Mouse (Mus musculus) forebrain, embryonic 10.5 days (tissue): ENCODE results near the gene Psmb7. TPM values are rescaled to one million over a fixed set of nuclear protein-coding genes. Genes with fewer than 3 reads are reported as not detected.

Experiments used
- DNase-seq: peaks from one replicate; pipeline ENCODE4 v3.0.0-alpha.2; 2017; ENCODE audit warnings: low spot score; ENCODE audit errors: extremely low spot score
- H3K27ac ChIP-seq: fragments of 300-500 bp; sonication (generic); 2 replicates; pipeline ENCODE4 v1.5.1; 2016; ENCODE audit warnings: mild to moderate bottlenecking
- H3K27me3 ChIP-seq: fragments of 300-500 bp; sonication (generic); 2 replicates; pipeline ENCODE4 v1.6.1; 2016; ENCODE audit warnings: mild to moderate bottlenecking; ENCODE audit not compliant: poor library complexity, severe bottlenecking
- H3K36me3 ChIP-seq: fragments of 300-500 bp; sonication (generic); replicated peaks from 2 replicates; pipeline ENCODE4 v1.6.1; 2016; ENCODE audit warnings: mild to moderate bottlenecking, moderate library complexity
- H3K4me1 ChIP-seq: fragments of 300-500 bp; sonication (generic); 2 replicates; pipeline ENCODE4 v1.6.1; 2016
- H3K4me3 ChIP-seq: fragments of 300-500 bp; sonication (generic); 2 replicates; pipeline ENCODE4 v1.5.1; 2016; ENCODE audit warnings: mild to moderate bottlenecking, moderate library complexity
- H3K9me3 ChIP-seq: fragments of 300-500 bp; sonication (generic); 2 replicates; pipeline ENCODE4 v1.6.1; 2016; ENCODE audit warnings: mild to moderate bottlenecking, moderate library complexity
- WGBS: fragments of 180-500 bp; shearing (Covaris S2); methylation state at CpG from one replicate; pipeline ENCODE4 v1.1.7; 2016; 5-methylcytosine and 5-hydroxymethylcytosine counted together
- polyA plus RNA-seq: library from polyadenylated mRNA; unstranded; fragments of >200 nt; fragmentation: Nextera tagmentation; extraction: Ambion mirVana; gene quantifications from 2 replicates; pipeline ENCODE4 v1.2.1, GENCODE M21; 2016

The Psmb7 gene
- polyA plus RNA-seq, 1 experiment from 2014 or later = 335 TPM

- H3K27me3 ChIP-seq = no peaks in the 10 kb centered on the region
- 83% methylated on average over 11 of the region's 11 CpGs for WGBS
- peak overlapping the region; percentile 35; the same call in 1 of the 2 replicates for H3K27ac ChIP-seq
- H3K36me3 ChIP-seq = peaks cover 76% of the 10 kb centered on the region
- H3K4me1 ChIP-seq = peaks cover 20% of the 10 kb centered on the region
- no peak for DNase-seq
- no peaks in the 10 kb centered on the region for H3K9me3 ChIP-seq
- no peak overlapping the region for H3K4me3 ChIP-seq
Observed at GRCm38 (mm10) chr2:38609310-38609709, 34.6 kb downstream of the Psmb7 start.

- no peaks in the 10 kb centered on the region for H3K27me3 ChIP-seq
- H3K27ac ChIP-seq = peak overlapping the region; percentile 35; the same call in 1 of the 2 replicates
Observed at GRCm38 (mm10) chr2:38608831-38609309, 35.0 kb downstream of the Psmb7 start.

GRCm38 (mm10) chr2:38607716-38608115 lies 36.2 kb downstream of the Psmb7 start:
- Histone ChIP-seq H3K4me1 (peaks cover 20% of the 10 kb centered on the region), H3K27me3 (no peaks in the 10 kb centered on the region), H3K4me3 (no peak overlapping the region), H3K36me3 (peaks cover 65% of the 10 kb centered on the region), H3K27ac (no peak overlapping the region), H3K9me3 (no peaks in the 10 kb centered on the region)
- no peak for DNase-seq
- WGBS = 86% methylated on average over 1 of the region's 1 CpGs

More at GRCm38 (mm10) chr2:38608831-38609309, 35.0 kb downstream of the Psmb7 start:
- Histone ChIP-seq H3K4me3 (no peak overlapping the region), H3K4me1 (peaks cover 20% of the 10 kb centered on the region), H3K9me3 (no peaks in the 10 kb centered on the region), H3K36me3 (peaks cover 77% of the 10 kb centered on the region)
- no peak for DNase-seq
- WGBS = 93% methylated on average over 5 of the region's 5 CpGs

GRCm38 (mm10) chr2:38600842-38601241 lies 43.0 kb downstream of the Psmb7 start:
- no peak overlapping the region for H3K27ac ChIP-seq
- no peak for DNase-seq

GRCm38 (mm10) chr2:38598395-38598794 lies 45.5 kb downstream of the Psmb7 start:
- Histone ChIP-seq H3K27me3 (no peaks in the 10 kb centered on the region), H3K4me3 (no peak overlapping the region), H3K27ac (no peak overlapping the region), H3K9me3 (no peaks in the 10 kb centered on the region), H3K4me1 (no peaks in the 10 kb centered on the region), H3K36me3 (peaks cover 49% of the 10 kb centered on the region)
- no peak for DNase-seq
- WGBS = 96% methylated on average over 2 of the region's 2 CpGs

More at GRCm38 (mm10) chr2:38600842-38601241, 43.0 kb downstream of the Psmb7 start:
- no peak overlapping the region for H3K4me3 ChIP-seq
- H3K4me1 ChIP-seq = no peaks in the 10 kb centered on the region
- no peaks in the 10 kb centered on the region for H3K27me3 ChIP-seq
- H3K36me3 ChIP-seq = peaks cover 40% of the 10 kb centered on the region
- H3K9me3 ChIP-seq = no peaks in the 10 kb centered on the region

- no peaks in the 10 kb centered on the region for H3K27me3 ChIP-seq
- no peak for DNase-seq
- H3K36me3 ChIP-seq = peaks cover 49% of the 10 kb centered on the region
- H3K4me1 ChIP-seq = peaks cover 1% of the 10 kb centered on the region
- no peak overlapping the region for H3K27ac ChIP-seq
- no peaks in the 10 kb centered on the region for H3K9me3 ChIP-seq
- no peak overlapping the region for H3K4me3 ChIP-seq
- WGBS = 97% methylated on average over 1 of the region's 1 CpGs
Observed at GRCm38 (mm10) chr2:38597896-38598295, 46.0 kb downstream of the Psmb7 start.

GRCm38 (mm10) chr2:38594874-38595273 lies 49.0 kb downstream of the Psmb7 start:
- no peak for DNase-seq
- 93% methylated on average over 7 of the region's 7 CpGs for WGBS

GRCm38 (mm10) chr2:38591751-38592459 lies 52.0 kb downstream of the Psmb7 start:
- Histone ChIP-seq H3K27me3 (no peaks in the 10 kb centered on the region), H3K36me3 (peaks cover 64% of the 10 kb centered on the region), H3K4me1 (peaks cover 20% of the 10 kb centered on the region), H3K27ac (peak overlapping the region; percentile 48; the same call in 1 of the 2 replicates), H3K9me3 (no peaks in the 10 kb centered on the region), H3K4me3 (no peak overlapping the region)
- no peak for DNase-seq
- 69% methylated on average over 6 of the region's 6 CpGs for WGBS

More at GRCm38 (mm10) chr2:38594874-38595273, 49.0 kb downstream of the Psmb7 start:
- Histone ChIP-seq H3K27me3 (no peaks in the 10 kb centered on the region), H3K27ac (no peak overlapping the region), H3K4me1 (peaks cover 15% of the 10 kb centered on the region), H3K9me3 (no peaks in the 10 kb centered on the region), H3K4me3 (no peak overlapping the region), H3K36me3 (peaks cover 47% of the 10 kb centered on the region)

GRCm38 (mm10) chr2:38586733-38587132 lies 57.2 kb downstream of the Psmb7 start:
- peaks cover 81% of the 10 kb centered on the region for H3K36me3 ChIP-seq
- no peaks in the 10 kb centered on the region for H3K27me3 ChIP-seq
- no peaks in the 10 kb centered on the region for H3K9me3 ChIP-seq
- peaks cover 47% of the 10 kb centered on the region for H3K4me1 ChIP-seq
- H3K4me3 ChIP-seq = no peak overlapping the region
- no peak for DNase-seq
- peak overlapping the region; percentile 60; the same call in 1 of the 2 replicates for H3K27ac ChIP-seq
- whole genome bisulfite sequencing = 91% methylated on average over 6 of the region's 6 CpGs

GRCm38 (mm10) chr2:38585379-38585736 lies 58.5 kb downstream of the Psmb7 start:
- Histone ChIP-seq H3K27ac (peak overlapping the region; percentile 88), H3K4me3 (0 out of 2 replicates have a peak overlapping the region, but pooled peaks have one; percentile 1), H3K27me3 (no peaks in the 10 kb centered on the region), H3K9me3 (no peaks in the 10 kb centered on the region), H3K4me1 (peaks cover 44% of the 10 kb centered on the region), H3K36me3 (peaks cover 85% of the 10 kb centered on the region)
- WGBS = 31% methylated on average over 5 of the region's 5 CpGs
- peak; percentile 70 for DNase-seq

- H3K27ac ChIP-seq = peak overlapping the region; percentile 88
- peaks cover 85% of the 10 kb centered on the region for H3K36me3 ChIP-seq
- peak overlapping the region; percentile 19; the same call in 1 of the 2 replicates for H3K4me3 ChIP-seq
- H3K4me1 ChIP-seq = peaks cover 48% of the 10 kb centered on the region
- 27% methylated on average over 13 of the region's 13 CpGs for WGBS
- DNase-seq = peak; percentile 78
- H3K27me3 ChIP-seq = no peaks in the 10 kb centered on the region
- no peaks in the 10 kb centered on the region for H3K9me3 ChIP-seq
Observed at GRCm38 (mm10) chr2:38584514-38585378, 59.1 kb downstream of the Psmb7 start.

GRCm38 (mm10) chr2:38583982-38584381 lies 59.9 kb downstream of the Psmb7 start:
- no peak for DNase-seq
- peak overlapping the region; percentile 88 for H3K27ac ChIP-seq
- H3K4me3 ChIP-seq = no peak overlapping the region
- peaks cover 85% of the 10 kb centered on the region for H3K36me3 ChIP-seq
- H3K9me3 ChIP-seq = no peaks in the 10 kb centered on the region
- WGBS = 82% methylated on average over 2 of the region's 2 CpGs
- no peaks in the 10 kb centered on the region for H3K27me3 ChIP-seq
- peaks cover 55% of the 10 kb centered on the region for H3K4me1 ChIP-seq
